ENCODE assay signal across 12 mouse cellular contexts in the genomic region with DNA sequence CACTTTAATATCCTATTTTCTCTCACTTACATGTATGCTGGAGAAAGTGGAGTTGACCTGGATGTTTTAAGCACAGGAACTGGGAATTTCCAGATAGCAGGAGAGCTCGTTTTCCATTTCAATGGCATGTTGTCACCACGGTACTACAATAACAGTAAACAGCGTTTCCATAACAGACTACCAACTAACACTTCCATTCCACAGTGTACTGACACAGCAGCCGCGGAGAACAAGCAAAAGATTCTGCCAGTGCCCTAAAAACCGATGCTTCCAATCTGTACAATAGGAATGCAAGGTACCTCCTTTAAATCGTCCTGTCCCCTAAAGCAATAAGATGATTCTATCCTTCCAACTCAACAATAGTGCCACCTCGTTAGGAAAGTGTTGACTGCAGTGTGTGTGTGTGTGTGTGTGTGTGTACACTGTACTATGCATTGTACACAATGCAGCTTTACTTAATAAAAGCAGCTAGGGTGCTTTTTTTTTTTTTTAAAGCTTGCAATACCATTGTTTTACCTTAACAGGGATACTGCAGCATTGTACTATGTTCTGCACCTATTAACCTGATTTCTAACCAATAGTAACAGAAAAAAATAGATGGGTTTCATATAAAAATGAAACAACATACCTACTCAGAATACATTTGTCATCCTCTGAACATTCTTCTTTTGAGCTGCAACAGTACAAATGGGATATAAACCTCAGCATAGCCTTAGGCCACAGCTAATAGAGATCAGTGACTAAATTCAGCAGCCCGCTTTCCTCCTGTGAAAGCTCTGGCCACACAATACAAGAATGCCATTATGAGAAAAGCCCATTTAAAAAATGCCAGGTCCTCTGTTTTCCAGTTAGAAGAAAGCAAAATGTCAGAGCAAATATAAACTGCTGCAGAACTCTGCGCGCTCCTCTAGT.
DNase-seq lines count a peak whose midpoint lies in the region; ATAC-seq lines count a peak whose summit lies in the region.
"Had no signal": no experiment of that assay in that cellular context is flagged by ENCODE, and none has a peak within 500 bp of the region (broad histone marks: within the 10 kb centered on the region; RNA-seq: fewer than 3 reads in every experiment).

No protein-coding gene starts in this region.

- peak; percentile 1 to 4 for DNase-seq in cerebellum, postnatal 25 days
- DNase-seq in cerebellum, adult 11 months, result no peak
- peak; percentile 6 to 15 for DNase-seq in layer of hippocampus, postnatal 10 days (ENCODE audit: low spot score in 2 of 2)
- DNase-seq in layer of hippocampus, adult 9-11 months, result no peak
- DNase-seq in retina, embryonic 14.5 days (ENCODE audit: low spot score), result peak; percentile 5
- DNase-seq: gastrocnemius, postnatal 36 days; lung, adult 2 months had no signal

- WGBS in hindbrain, embryonic 15.5 days, result 38% methylated on average over 11 of the region's 11 CpGs
- 69% methylated on average over 11 of the region's 11 CpGs for WGBS in kidney, embryonic 14.5 days

- H3K36me3 ChIP-seq in hindbrain, embryonic 15.5 days, result no peaks in the 10 kb centered on the region
- no peaks in the 10 kb centered on the region for H3K36me3 ChIP-seq in kidney, embryonic 14.5 days (ENCODE audit: control insufficient read depth, insufficient read depth, low read length)
- H3K36me3 ChIP-seq: kidney, embryonic 15.5 days; stomach, embryonic 15.5 days had no signal

- no peaks in the 10 kb centered on the region for H3K9me3 ChIP-seq in hindbrain, embryonic 15.5 days
- H3K9me3 ChIP-seq in kidney, embryonic 14.5 days (ENCODE audit: control insufficient read depth, low read length), result no peaks in the 10 kb centered on the region
- H3K9me3 ChIP-seq: kidney, embryonic 15.5 days; stomach, embryonic 15.5 days had no signal

- peak overlapping the region; percentile 45 for H3K9ac ChIP-seq in hindbrain, embryonic 15.5 days
- no peak overlapping the region for H3K9ac ChIP-seq in kidney, embryonic 14.5 days (ENCODE audit: low read depth, low read length)
- H3K9ac ChIP-seq: kidney, embryonic 15.5 days; stomach, embryonic 15.5 days had no signal

- ATAC-seq in hindbrain, embryonic 15.5 days (ENCODE audit: low FRiP score, low read depth), result peak; percentile 75
- ATAC-seq in kidney, embryonic 14.5 days (ENCODE audit: low FRiP score, low TSS enrichment), result no peak
- no peak for ATAC-seq in erythroblast, adult 5-6 weeks (replicated peaks; ENCODE audit: low FRiP score, poor library complexity, severe bottlenecking)

- H3K27me3 ChIP-seq in hindbrain, embryonic 15.5 days, result no peaks in the 10 kb centered on the region
- no peaks in the 10 kb centered on the region for H3K27me3 ChIP-seq in kidney, embryonic 14.5 days (ENCODE audit: control insufficient read depth, insufficient read depth, low read length)
- H3K27me3 ChIP-seq: kidney, embryonic 15.5 days; stomach, embryonic 15.5 days had no signal

- peak overlapping the region; percentile 76 for H3K27ac ChIP-seq in hindbrain, embryonic 15.5 days (replicated peaks)
- no peak overlapping the region for H3K27ac ChIP-seq in kidney, embryonic 14.5 days (ENCODE audit: low read depth, low read length)
- H3K27ac ChIP-seq: kidney, embryonic 15.5 days; stomach, embryonic 15.5 days had no signal

- peak overlapping the region; percentile 51 for H3K4me2 ChIP-seq in hindbrain, embryonic 15.5 days
- H3K4me2 ChIP-seq in kidney, embryonic 14.5 days (replicated peaks; ENCODE audit: low read depth, low read length), result no peak overlapping the region
- H3K4me2 ChIP-seq: kidney, embryonic 15.5 days; stomach, embryonic 15.5 days had no signal

- peak overlapping the region; percentile 38 for H3K4me3 ChIP-seq in hindbrain, embryonic 15.5 days
- H3K4me3 ChIP-seq in kidney, embryonic 14.5 days (ENCODE audit: low read length), result no peak overlapping the region
- H3K4me3 ChIP-seq: kidney, embryonic 15.5 days; stomach, embryonic 15.5 days had no signal

- H3K4me1 ChIP-seq in hindbrain, embryonic 15.5 days (replicated peaks), result no peaks in the 10 kb centered on the region
- H3K4me1 ChIP-seq in kidney, embryonic 14.5 days (ENCODE audit: control insufficient read depth, insufficient read depth, low read length), result no peaks in the 10 kb centered on the region
- H3K4me1 ChIP-seq: kidney, embryonic 15.5 days; stomach, embryonic 15.5 days had no signal

Comparison
In these comparisons a context has a peak if more than half of its experiments do, and no peak if none do; other contexts are left out.
1. DNase-seq: peak in cerebellum, postnatal 25 days (2 of 2), layer of hippocampus, postnatal 10 days (2 of 2) and retina, embryonic 14.5 days (single experiment); none in cerebellum, adult 11 months (single experiment) and layer of hippocampus, adult 9-11 months (single experiment).